Mouse (Mus musculus) cortical plate, adult 2 months (tissue): ENCODE results near the gene Jag2.

Experiments used
- CTCF ChIP-seq: fragments of 200-500 bp; IDR thresholded peaks from 2 replicates; pipeline ENCODE4 v1.5.1; 2011; ENCODE audit warnings: mild to moderate bottlenecking, control low read depth, low read length; ENCODE audit not compliant: insufficient read depth; ENCODE audit errors: extremely low read depth
- POLR2A ChIP-seq: fragments of 200-500 bp; IDR thresholded peaks from 2 replicates; pipeline ENCODE4 v1.6.1; 2011; ENCODE audit warnings: mild to moderate bottlenecking, low read length, control low read depth; ENCODE audit not compliant: insufficient read depth; ENCODE audit errors: extremely low read depth

DNA sequence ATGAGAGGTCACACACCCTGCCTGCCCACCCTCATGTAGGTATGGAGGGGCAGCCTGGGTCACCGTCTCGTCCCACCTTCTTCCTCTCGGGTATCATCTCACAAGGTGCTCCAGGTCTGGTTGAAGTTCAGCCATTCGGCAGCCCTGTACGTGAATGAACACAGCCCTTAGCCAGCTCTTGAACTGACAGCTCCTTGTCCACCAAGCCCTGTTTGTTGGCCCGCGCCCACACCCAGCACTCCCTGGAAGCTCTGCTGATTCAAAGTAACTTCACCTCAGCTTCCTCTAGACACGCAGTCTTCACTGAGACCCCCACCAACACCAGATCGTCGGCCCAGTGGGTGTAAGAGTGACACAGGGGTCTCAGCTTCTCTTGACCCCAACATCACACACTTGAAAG, 56.6 kb downstream of the Jag2 start:
- TF ChIP-seq CTCF = no peak
- TF ChIP-seq POLR2A = no peak
